Mouse (Mus musculus): Measurements from ENCODE around the gene Wdr86.
A peak's percentile ranks its signal among the peaks of the same experiment; 100 is the strongest.

Wdr86 gene

DNA sequence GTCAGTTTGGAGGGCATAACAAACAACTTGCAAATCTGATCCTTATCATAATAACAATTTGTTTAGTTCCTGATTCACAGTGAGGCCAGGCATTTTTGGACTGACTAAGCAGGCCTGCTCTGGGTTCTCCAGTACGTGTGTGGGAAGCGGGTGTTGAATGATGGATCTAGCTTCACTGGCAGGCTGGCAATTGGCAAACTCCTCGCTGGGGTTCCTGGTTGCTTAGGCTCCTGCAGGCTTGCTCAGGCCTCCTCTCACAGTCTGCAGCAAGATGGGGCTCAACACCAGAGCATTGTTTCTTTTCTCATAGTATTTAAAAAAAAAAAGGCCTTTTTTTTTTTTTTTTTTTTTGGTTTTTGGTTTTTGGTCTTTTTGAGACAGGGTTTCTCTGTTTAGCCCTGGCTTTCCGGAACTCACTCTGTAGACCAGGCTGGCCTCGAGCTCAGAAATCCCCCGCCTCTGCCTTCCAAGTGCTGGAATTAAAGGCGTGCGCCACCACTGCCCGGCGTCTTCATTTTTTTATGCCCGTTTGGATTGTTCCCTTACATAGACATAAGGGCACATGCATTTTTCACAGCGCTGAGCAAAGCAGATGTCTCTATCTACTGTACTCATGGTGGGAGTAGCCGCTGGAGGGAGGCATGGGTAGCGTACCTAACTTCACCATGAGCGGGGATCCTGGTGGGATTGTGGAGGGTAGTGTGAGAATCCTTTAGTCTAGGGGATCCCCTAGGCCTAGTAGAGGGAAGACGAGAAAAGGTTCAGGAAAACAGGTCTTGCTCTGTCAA is 45.8 kb downstream of the Wdr86 start:
- DNase-seq (ENCODE audit: low read depth, low spot score) = peak; percentile 59

DNA sequence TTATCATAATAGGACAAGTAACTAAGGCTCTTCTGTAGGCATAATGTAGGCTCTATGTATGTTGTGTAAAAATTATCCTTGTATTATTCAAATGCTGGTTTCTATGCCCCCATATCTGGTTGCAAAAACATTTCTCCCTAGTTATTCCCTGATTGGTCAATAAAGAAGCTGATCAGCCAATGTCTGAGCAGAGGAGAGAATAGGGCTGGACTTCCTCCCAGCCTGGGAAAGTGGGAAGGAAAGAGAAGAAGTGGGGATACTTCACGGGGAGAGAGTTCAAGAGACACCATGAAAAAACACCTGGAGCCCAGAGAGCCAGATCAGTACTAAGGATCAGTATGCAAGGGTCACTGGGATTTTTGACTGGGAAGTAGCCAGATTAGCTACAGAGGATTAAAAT is 49.1 kb downstream of the Wdr86 start:
- DNase-seq (ENCODE audit: low read depth, low spot score) = no peak

DNA sequence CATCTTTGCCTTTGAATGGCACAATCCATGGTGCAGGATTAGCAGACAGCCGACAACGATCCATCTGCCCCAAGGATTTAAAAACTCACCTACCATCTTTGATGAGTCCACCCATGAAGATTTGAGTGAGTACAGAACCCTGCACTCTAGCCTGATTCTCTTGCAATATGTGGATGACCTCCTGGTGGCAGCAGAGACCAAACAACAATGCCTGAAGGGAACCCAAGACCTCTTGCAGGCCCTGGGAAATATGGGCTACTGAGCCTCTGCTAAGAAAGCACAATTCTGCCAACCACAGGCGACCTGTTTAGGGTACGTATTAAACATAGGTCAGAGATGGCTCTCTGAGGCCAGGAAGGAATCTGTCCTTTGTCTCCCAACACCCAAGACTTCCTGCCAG is 56.3 kb downstream of the Wdr86 start:
- DNase-seq (ENCODE audit: low read depth, low spot score) = peak; percentile 87
